In genomic region chr12:45082379-45083144, GRCm38 (mm10) we compare ENCODE assay signal across 14 mouse cellular contexts. TPM values are rescaled to one million over a fixed set of nuclear protein-coding genes. Genes with fewer than 3 reads are reported as not detected.
"Had no signal": no experiment of that assay in that cellular context is flagged by ENCODE, and none has a peak within 500 bp of the region (broad histone marks: within the 10 kb centered on the region; RNA-seq: fewer than 3 reads in every experiment).

No protein-coding gene starts in this region.

- H3K27ac ChIP-seq: left cerebral cortex, adult 2 months; limb, embryonic 15.5 days; liver, embryonic 12.5 days; midbrain, embryonic 12.5 days; neural tube, embryonic 15.5 days; stomach, postnatal 0 days had no signal

- H3K9me3 ChIP-seq: limb, embryonic 15.5 days; liver, embryonic 12.5 days; midbrain, embryonic 12.5 days; neural tube, embryonic 15.5 days had no signal

- H3K4me1 ChIP-seq: limb, embryonic 15.5 days; liver, embryonic 12.5 days; midbrain, embryonic 12.5 days; neural tube, embryonic 15.5 days had no signal

- H3K4me3 ChIP-seq: left cerebral cortex, adult 2 months; limb, embryonic 15.5 days; liver, embryonic 12.5 days; midbrain, embryonic 12.5 days; neural tube, embryonic 15.5 days had no signal

- H3K4me2 ChIP-seq: limb, embryonic 15.5 days; liver, embryonic 12.5 days; midbrain, embryonic 12.5 days; neural tube, embryonic 15.5 days had no signal

- ATAC-seq: inflammation-experienced regulatory T-cells, adult 6 months; intestine, postnatal 0 days; liver, embryonic 12.5 days; midbrain, embryonic 16.5 days had no signal

- H3K36me3 ChIP-seq: limb, embryonic 15.5 days; liver, embryonic 12.5 days; midbrain, embryonic 12.5 days; neural tube, embryonic 15.5 days had no signal

- H3K9ac ChIP-seq: limb, embryonic 15.5 days; liver, embryonic 12.5 days; midbrain, embryonic 12.5 days; neural tube, embryonic 15.5 days had no signal

- DNase-seq: kidney, postnatal 14 days; lung, postnatal 10 days; lung, postnatal 4 days; thymus, postnatal 14 days had no signal

- H3K27me3 ChIP-seq: limb, embryonic 15.5 days; liver, embryonic 12.5 days; midbrain, embryonic 12.5 days; neural tube, embryonic 15.5 days had no signal

RNA-seq across cellular contexts. Expression of gene Stxbp6, which starts 8.1 kb away (rescaled TPM):
- total RNA-seq: megakaryocyte-erythroid progenitor cell, adult 5-6 weeks had no signal
- polyA plus RNA-seq: inflammation-experienced regulatory T-cells, adult 6 months had no signal
